Mouse (Mus musculus) heart, postnatal 0 days (tissue): ENCODE data around the gene Hexdc. TPM values are rescaled to one million over a fixed set of nuclear protein-coding genes. Genes with fewer than 3 reads are reported as not detected.

ENCODE experiments used
- ATAC-seq: fragments of 200-750 bp; cut with Nextera tagmentation; 2 replicates; pipeline ENCODE4 v1.8.0; 2017; ENCODE audit warnings: low read depth, moderate number of reproducible peaks, moderate library complexity; ENCODE audit not compliant: insufficient read depth
- DNase-seq: peaks from one replicate; pipeline ENCODE4 v3.0.0-alpha.2; 2016; ENCODE audit warnings: low spot score
- H3K27ac ChIP-seq: fragments of 300-500 bp; sonication (generic); 2 replicates; pipeline ENCODE4 v1.5.1; 2014; ENCODE audit warnings: low read depth, mild to moderate bottlenecking
- H3K27me3 ChIP-seq: fragments of 300-500 bp; sonication (generic); 2 replicates; pipeline ENCODE4 v1.6.1; 2014; ENCODE audit warnings: low read length, mixed read lengths; ENCODE audit not compliant: control insufficient read depth, insufficient read depth
- H3K36me3 ChIP-seq: fragments of 300-500 bp; sonication (generic); replicated peaks from 2 replicates; pipeline ENCODE4 v1.6.1; 2014; ENCODE audit warnings: low read length, mixed read lengths; ENCODE audit not compliant: control insufficient read depth, insufficient read depth
- H3K4me1 ChIP-seq: fragments of 300-500 bp; sonication (generic); 2 replicates; pipeline ENCODE4 v1.6.1; 2014; ENCODE audit warnings: antibody characterized with exemption; ENCODE audit not compliant: control insufficient read depth, insufficient read depth
- H3K4me2 ChIP-seq: fragments of 300-500 bp; sonication (generic); 2 replicates; pipeline ENCODE4 v1.6.1; 2014; ENCODE audit warnings: low read depth, mild to moderate bottlenecking, low read length, moderate library complexity
- H3K4me3 ChIP-seq: fragments of 300-500 bp; sonication (generic); 2 replicates; pipeline ENCODE4 v1.5.1; 2014; ENCODE audit warnings: low read depth, low read length
- H3K9ac ChIP-seq: fragments of 300-500 bp; sonication (generic); replicated peaks from 2 replicates; pipeline ENCODE4 v1.6.1; 2014; ENCODE audit warnings: low read depth, low read length, mixed read lengths
- H3K9me3 ChIP-seq: fragments of 300-500 bp; sonication (generic); replicated peaks from 2 replicates; pipeline ENCODE4 v1.6.1; 2016; ENCODE audit warnings: low read length; ENCODE audit not compliant: control insufficient read depth
- CTCF ChIP-seq: IDR thresholded peaks from 2 replicates; pipeline ENCODE4 v1.5.1; 2016; ENCODE audit warnings: antibody characterized with exemption, control low read depth, low read depth
- EP300 ChIP-seq: IDR thresholded peaks from 2 replicates; pipeline ENCODE4 v1.6.1; 2016; ENCODE audit warnings: antibody characterized with exemption, low read depth
- WGBS: fragments of 180-500 bp; shearing (Covaris S2); extraction: QIAGEN DNeasy Blood & Tissue Kit; methylation state at CpG from one replicate; pipeline ENCODE4 v1.1.7; 2014; 5-methylcytosine and 5-hydroxymethylcytosine counted together
- polyA plus RNA-seq: library from polyadenylated mRNA; unstranded; fragments of >200 nt; fragmentation: Nextera tagmentation; extraction: Ambion mirVana; gene quantifications from 2 replicates; pipeline ENCODE4 v1.2.1, GENCODE M21; 2015
- total RNA-seq: library from RNA; depleted of rRNA; stranded (reverse); fragments of >200 nt; gene quantifications from 2 replicates; pipeline ENCODE4 v1.2.3, GENCODE M21; 2014; ENCODE audit warnings: low replicate concordance

Gene Hexdc
- total and polyA plus RNA-seq, 2 experiments from 2014 or later = 6.4 to 36.6 TPM

- H3K36me3 ChIP-seq = no peaks in the 10 kb centered on the region
- H3K4me2 ChIP-seq = no peak overlapping the region
- WGBS = 77% methylated on average over 5 of the region's 5 CpGs
- H3K9ac ChIP-seq = no peak overlapping the region
- TF ChIP-seq EP300 (no peak), CTCF (no peak)
- no peak overlapping the region for H3K4me3 ChIP-seq
- no peak for ATAC-seq
- no peak for DNase-seq
- no peaks in the 10 kb centered on the region for H3K9me3 ChIP-seq
- no peak overlapping the region for H3K27ac ChIP-seq
- 0 out of 2 replicates have a peak, but pooled peaks cover 4% of the 10 kb centered on the region for H3K4me1 ChIP-seq
- no peaks in the 10 kb centered on the region for H3K27me3 ChIP-seq
Observed at GRCm38 (mm10) chr11:121173203-121173602, 31.0 kb upstream of the Hexdc start.

GRCm38 (mm10) chr11:121174234-121174633, 30.0 kb upstream of the Hexdc start:
- no peak overlapping the region for H3K9ac ChIP-seq
- H3K4me3 ChIP-seq = no peak overlapping the region
- no peaks in the 10 kb centered on the region for H3K27me3 ChIP-seq
- no peak overlapping the region for H3K27ac ChIP-seq
- no peak for ATAC-seq
- TF ChIP-seq EP300 (no peak), CTCF (no peak)
- no peak for DNase-seq
- 50% methylated on average over 3 of the region's 3 CpGs for WGBS
- no peak overlapping the region for H3K4me2 ChIP-seq
- H3K36me3 ChIP-seq = no peaks in the 10 kb centered on the region
- H3K9me3 ChIP-seq = no peaks in the 10 kb centered on the region
- 0 out of 2 replicates have a peak, but pooled peaks cover 4% of the 10 kb centered on the region for H3K4me1 ChIP-seq

- Histone ChIP-seq H3K4me1 (0 out of 2 replicates have a peak, but pooled peaks cover 4% of the 10 kb centered on the region), H3K4me2 (no peak overlapping the region), H3K9me3 (no peaks in the 10 kb centered on the region), H3K27ac (no peak overlapping the region), H3K9ac (no peak overlapping the region), H3K36me3 (no peaks in the 10 kb centered on the region), H3K27me3 (no peaks in the 10 kb centered on the region), H3K4me3 (no peak overlapping the region)
- ATAC-seq (peak; percentile 60; the same call in 1 of the 2 replicates), DNase-seq (peak; percentile 60)
- TF ChIP-seq EP300 (no peak), CTCF (peak; percentile 87)
- WGBS = 57% methylated on average over 12 of the region's 12 CpGs
Observed at GRCm38 (mm10) chr11:121176285-121177270, 27.7 kb upstream of the Hexdc start.

GRCm38 (mm10) chr11:121189681-121190080, 14.6 kb upstream of the Hexdc start:
- Histone ChIP-seq H3K27me3 (no peaks in the 10 kb centered on the region), H3K4me3 (no peak overlapping the region), H3K4me2 (no peak overlapping the region), H3K9ac (no peak overlapping the region), H3K4me1 (no peaks in the 10 kb centered on the region), H3K36me3 (no peaks in the 10 kb centered on the region; the same call in 1 of the 2 replicates), H3K9me3 (no peaks in the 10 kb centered on the region), H3K27ac (no peak overlapping the region)
- no peak for ATAC-seq
- 58% methylated on average over 3 of the region's 3 CpGs for WGBS
- TF ChIP-seq EP300 = no peak
- DNase-seq = no peak

GRCm38 (mm10) chr11:121192742-121193141, 11.5 kb upstream of the Hexdc start:
- Histone ChIP-seq H3K36me3 (peaks cover 5% of the 10 kb centered on the region), H3K27ac (no peak overlapping the region)
- no peak for ATAC-seq

More at GRCm38 (mm10) chr11:121192742-121193141, 11.5 kb upstream of the Hexdc start:
- H3K9ac ChIP-seq = no peak overlapping the region
- H3K4me1 ChIP-seq = no peaks in the 10 kb centered on the region
- no peak overlapping the region for H3K4me3 ChIP-seq
- no peaks in the 10 kb centered on the region for H3K9me3 ChIP-seq
- TF ChIP-seq CTCF = no peak
- no peak for TF ChIP-seq EP300
- no peaks in the 10 kb centered on the region for H3K27me3 ChIP-seq
- H3K4me2 ChIP-seq = no peak overlapping the region
- 59% methylated on average over 2 of the region's 2 CpGs for WGBS
- no peak for DNase-seq
